Mouse (Mus musculus) ES-Bruce4 (cell line): ENCODE measurements around the gene Gm21976. TPM values are rescaled to one million over a fixed set of nuclear protein-coding genes. Genes with fewer than 3 reads are reported as not detected.

Experiments
- H3K27ac ChIP-seq: 2 replicates; pipeline ENCODE4 v1.5.1; 2012; ENCODE audit warnings: low read length, inconsistent platforms; ENCODE audit not compliant: insufficient read depth
- H3K27me3 ChIP-seq: 2 replicates; pipeline ENCODE4 v1.6.1; 2012; ENCODE audit warnings: mild to moderate bottlenecking, low read length, inconsistent platforms; ENCODE audit not compliant: control insufficient read depth, poor library complexity, insufficient read depth, severe bottlenecking
- H3K36me3 ChIP-seq: 2 replicates; pipeline ENCODE4 v1.6.1; 2012; ENCODE audit warnings: inconsistent platforms, mild to moderate bottlenecking, low read length, moderate library complexity; ENCODE audit not compliant: control insufficient read depth, poor library complexity, insufficient read depth, severe bottlenecking
- H3K4me1 ChIP-seq: one replicate; pipeline ENCODE4 v1.8.1; 2011; ENCODE audit warnings: low read length; ENCODE audit not compliant: control insufficient read depth, insufficient read depth
- H3K4me3 ChIP-seq: 2 replicates; pipeline ENCODE4 v1.5.1; 2011; ENCODE audit warnings: low read depth, mild to moderate bottlenecking, low read length
- H3K9ac ChIP-seq: 2 replicates; pipeline ENCODE4 v1.6.1; 2012; ENCODE audit warnings: low read depth, mild to moderate bottlenecking, inconsistent platforms; ENCODE audit not compliant: poor library complexity, severe bottlenecking
- H3K9me3 ChIP-seq: replicated peaks from 2 replicates; pipeline ENCODE4 v1.6.1; 2012; ENCODE audit warnings: mild to moderate bottlenecking, low read length, inconsistent platforms; ENCODE audit not compliant: control insufficient read depth, poor library complexity, insufficient read depth, severe bottlenecking
- CTCF ChIP-seq: IDR thresholded peaks from one replicate; pipeline ENCODE4 v1.8.1; 2011; ENCODE audit warnings: low read depth, low read length
- EP300 ChIP-seq: IDR thresholded peaks from 2 replicates; pipeline ENCODE4 v1.6.1; 2011; ENCODE audit warnings: low read depth, low read length; ENCODE audit not compliant: insufficient read depth
- POLR2A ChIP-seq: IDR thresholded peaks from one replicate; pipeline ENCODE4 v1.8.1; 2011; ENCODE audit warnings: low read length; ENCODE audit not compliant: insufficient read depth
- polyA plus RNA-seq: library from polyadenylated mRNA; stranded (reverse); fragments of >200 nt; gene quantifications from 2 replicates; pipeline ENCODE4 v1.2.4, GENCODE M21; 2011; ENCODE audit warnings: low read depth; ENCODE audit not compliant: missing spikeins, insufficient read depth, insufficient read length

Gm21976 gene
- polyA plus RNA-seq, 1 experiment: not detected

- Histone ChIP-seq H3K4me3 (no peak overlapping the region), H3K36me3 (no peaks in the 10 kb centered on the region), H3K9ac (no peak overlapping the region), H3K9me3 (no peaks in the 10 kb centered on the region), H3K27ac (no peak overlapping the region), H3K4me1 (no peaks in the 10 kb centered on the region), H3K27me3 (peaks cover 45% of the 10 kb centered on the region)
- TF ChIP-seq EP300 (no peak), CTCF (no peak), POLR2A (no peak)
These were observed 72.8 kb downstream of the Gm21976 start for GRCm38 (mm10) chr13:98352381-98352975.

DNA sequence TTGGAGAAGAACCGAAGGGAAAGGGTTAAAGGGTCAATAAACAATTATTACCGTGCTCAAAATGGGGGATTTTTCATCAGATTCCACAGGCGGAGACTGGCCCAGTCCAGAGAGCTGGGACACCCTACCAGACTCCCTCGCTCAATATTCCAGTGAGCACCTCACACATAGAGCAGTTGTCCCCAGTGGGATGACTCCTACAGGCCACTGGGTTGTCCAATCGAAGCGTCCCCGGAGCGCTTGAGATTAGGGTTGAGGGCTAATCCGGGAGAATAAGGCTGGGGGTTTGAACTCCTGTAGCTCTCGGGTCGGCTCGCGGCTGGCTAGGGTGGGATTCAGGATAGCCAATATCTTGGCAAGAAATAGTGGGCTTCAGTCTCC is 74.0 kb downstream of the Gm21976 start:
- H3K9me3 ChIP-seq: no peaks in the 10 kb centered on the region
- H3K9ac ChIP-seq: no peak overlapping the region
- TF ChIP-seq CTCF (no peak), POLR2A (no peak), EP300 (no peak)
- no peak overlapping the region for H3K27ac ChIP-seq
- H3K4me1 ChIP-seq: no peaks in the 10 kb centered on the region
- peaks cover 51% of the 10 kb centered on the region for H3K27me3 ChIP-seq
- no peaks in the 10 kb centered on the region for H3K36me3 ChIP-seq
- peak overlapping the region; percentile 77 for H3K4me3 ChIP-seq

DNA sequence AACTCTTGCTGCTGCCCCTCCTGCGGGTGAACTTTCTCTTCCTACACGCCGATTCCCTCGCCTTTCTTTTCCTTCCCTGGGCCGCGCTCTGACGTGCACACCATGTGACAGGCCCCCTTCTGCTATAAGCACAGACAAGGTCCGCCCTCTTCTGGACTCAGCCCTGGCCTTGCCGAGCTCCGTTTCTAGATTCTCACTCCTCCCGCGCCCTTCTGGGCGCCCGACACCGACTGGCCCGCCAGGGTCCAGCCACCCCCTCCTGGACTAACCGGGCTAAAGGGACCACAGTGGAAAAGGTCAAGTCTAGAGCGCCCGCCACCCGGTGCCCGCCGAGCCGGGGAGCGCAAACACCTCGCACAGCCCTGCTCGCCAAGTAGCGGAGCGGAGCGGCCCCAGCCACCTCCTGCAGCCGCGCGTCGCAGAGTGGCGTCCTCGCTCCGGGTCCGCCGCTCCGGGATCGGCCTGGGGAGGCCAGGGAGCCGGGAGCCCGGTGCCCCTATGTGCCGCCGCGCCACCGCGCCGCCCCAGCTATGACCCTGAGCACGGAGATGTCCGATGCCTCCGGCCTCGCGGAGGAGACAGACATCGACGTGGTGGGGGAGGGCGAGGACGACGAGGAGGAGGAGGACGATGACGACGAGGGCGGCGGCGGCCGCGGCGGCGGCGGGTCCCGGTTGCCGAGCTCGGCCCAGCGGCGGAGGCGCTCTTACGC is 74.6 kb downstream of the Gm21976 start, which contains the start of gene Foxd1:
Foxd1 (plus strand) TSS at position 153 of the 712 bp plus-strand sequence.
- no peaks in the 10 kb centered on the region for H3K36me3 ChIP-seq
- peaks cover 57% of the 10 kb centered on the region for H3K27me3 ChIP-seq
- peak within 1 kb of the TSS; percentile 87 for H3K9ac ChIP-seq
- TF ChIP-seq POLR2A (no peak), CTCF (no peak), EP300 (no peak)
- no peaks in the 10 kb centered on the region for H3K4me1 ChIP-seq
- no peaks in the 10 kb centered on the region for H3K9me3 ChIP-seq
- no peak within 1 kb of the TSS for H3K27ac ChIP-seq
- H3K4me3 ChIP-seq: peak within 1 kb of the TSS; percentile 77

DNA sequence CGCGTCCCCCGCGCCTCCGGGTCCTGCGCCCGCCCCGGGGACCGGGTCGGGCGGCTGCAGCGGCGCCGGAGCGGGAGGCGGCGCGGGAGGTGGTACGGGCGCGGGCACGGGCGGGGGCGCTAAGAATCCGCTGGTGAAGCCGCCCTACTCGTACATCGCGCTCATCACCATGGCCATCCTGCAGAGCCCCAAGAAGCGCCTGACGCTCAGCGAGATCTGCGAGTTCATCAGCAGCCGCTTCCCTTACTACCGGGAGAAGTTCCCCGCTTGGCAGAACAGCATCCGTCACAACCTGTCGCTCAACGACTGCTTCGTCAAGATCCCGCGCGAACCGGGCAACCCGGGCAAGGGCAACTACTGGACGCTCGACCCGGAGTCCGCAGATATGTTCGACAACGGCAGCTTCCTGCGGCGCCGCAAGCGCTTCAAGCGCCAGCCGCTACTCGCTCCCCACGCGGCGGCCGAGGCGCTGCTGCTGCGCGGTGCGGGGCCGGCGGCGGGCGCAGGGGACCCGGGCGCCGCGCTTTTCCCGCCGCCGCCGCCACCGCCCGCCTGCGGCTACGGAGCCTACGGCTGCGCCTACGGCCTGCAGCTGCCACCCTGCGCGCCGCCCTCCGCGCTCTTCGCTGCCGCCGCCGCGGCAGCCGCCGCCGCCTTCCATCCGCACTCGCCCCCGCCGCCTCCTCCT is 75.3 kb downstream of the Gm21976 start:
- peak overlapping the region; percentile 77 for H3K4me3 ChIP-seq
- TF ChIP-seq POLR2A (no peak), EP300 (no peak), CTCF (no peak)
- H3K9me3 ChIP-seq: no peaks in the 10 kb centered on the region
- H3K27ac ChIP-seq: no peak overlapping the region
- H3K27me3 ChIP-seq: peaks cover 63% of the 10 kb centered on the region
- H3K9ac ChIP-seq: peak overlapping the region; percentile 87
- H3K36me3 ChIP-seq: no peaks in the 10 kb centered on the region
- no peaks in the 10 kb centered on the region for H3K4me1 ChIP-seq

DNA sequence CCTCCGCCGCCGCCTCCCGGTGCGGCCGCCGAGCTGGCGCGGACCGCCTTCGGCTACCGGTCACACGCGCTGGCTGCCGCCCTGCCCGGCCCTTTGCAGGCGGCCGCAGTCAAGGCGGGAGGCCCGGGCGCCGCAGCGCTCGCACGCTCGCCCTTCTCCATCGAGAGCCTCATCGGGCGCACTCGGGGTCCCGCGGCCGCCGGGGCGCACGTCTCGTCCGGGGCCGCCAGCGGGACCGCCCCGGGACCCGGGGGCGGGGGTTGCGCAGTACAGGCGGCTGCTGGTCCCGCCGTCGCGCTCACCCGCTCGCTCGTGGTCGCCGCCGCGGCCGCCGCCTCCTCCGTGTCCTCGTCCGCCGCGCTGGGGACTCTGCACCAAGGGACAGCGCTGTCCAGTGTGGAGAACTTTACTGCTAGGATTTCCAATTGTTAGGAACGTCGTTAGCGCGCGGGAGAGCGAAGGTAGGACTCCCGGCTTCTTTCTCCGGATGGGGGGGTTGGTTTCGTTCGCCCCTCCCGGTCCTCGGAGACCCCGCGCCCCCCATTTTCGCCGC is 75.9 kb downstream of the Gm21976 start:
- H3K9ac ChIP-seq: peak overlapping the region; percentile 87
- H3K27me3 ChIP-seq: peaks cover 67% of the 10 kb centered on the region
- no peaks in the 10 kb centered on the region for H3K4me1 ChIP-seq
- H3K4me3 ChIP-seq: peak overlapping the region; percentile 54
- TF ChIP-seq POLR2A (no peak), EP300 (no peak), CTCF (no peak)
- no peaks in the 10 kb centered on the region for H3K9me3 ChIP-seq
- no peak overlapping the region for H3K27ac ChIP-seq
- H3K36me3 ChIP-seq: no peaks in the 10 kb centered on the region
